Mouse (Mus musculus): ENCODE results near the gene Srp9. TPM values are rescaled to one million over a fixed set of nuclear protein-coding genes. Genes with fewer than 3 reads are reported as not detected.
"Not testable (repeated sequence)": the region's sequence is repeated elsewhere in the genome, so short reads cannot be mapped to it uniquely, and the experiment has no call there.

Gene Srp9
- polyA plus RNA-seq, 1 experiment from 2014 or later = 131 TPM

- Histone ChIP-seq H3K27me3 (ENCODE audit: insufficient read depth, low read length) (no peaks in the 10 kb centered on the region), H3K9me3 (ENCODE audit: low read length) (no peaks in the 10 kb centered on the region), H3K9ac (replicated peaks; ENCODE audit: low read length) (no peak within 1 kb of the TSS), H3K4me3 (ENCODE audit: low read length) (no peak within 1 kb of the TSS), H3K4me2 (replicated peaks; ENCODE audit: low read depth, low read length) (no peak within 1 kb of the TSS), H3K36me3 (ENCODE audit: insufficient read depth, low read length) (no peaks in the 10 kb centered on the region), H3K4me1 (ENCODE audit: insufficient read depth, low read length) (0 out of 2 replicates have a peak, but pooled peaks cover 4% of the 10 kb centered on the region), H3K27ac (ENCODE audit: low read length) (no peak within 1 kb of the TSS)
- 82% methylated on average over 7 of the region's 7 CpGs for WGBS
- ATAC-seq (ENCODE audit: low FRiP score, low TSS enrichment) = no peak
Measured at GRCm38 (mm10) chr1:182164386-182164785, 39.8 kb downstream of the Srp9 start, which contains the start of gene Vmn1r1. TSS of gene Vmn1r1 (minus strand) at chr1:182164486.

- not testable (repeated sequence) for H3K27ac ChIP-seq (ENCODE audit: low read length); H3K4me2 ChIP-seq (replicated peaks; ENCODE audit: low read depth, low read length); H3K4me1 ChIP-seq (ENCODE audit: insufficient read depth, low read length); H3K9me3 ChIP-seq (ENCODE audit: low read length); H3K9ac ChIP-seq (replicated peaks; ENCODE audit: low read length); H3K36me3 ChIP-seq (ENCODE audit: insufficient read depth, low read length); ATAC-seq (ENCODE audit: low FRiP score, low TSS enrichment); H3K27me3 ChIP-seq (ENCODE audit: insufficient read depth, low read length); H3K4me3 ChIP-seq (ENCODE audit: low read length)
- 93% methylated on average over 6 of the region's 6 CpGs for WGBS
Measured at GRCm38 (mm10) chr1:182170206-182170605, 45.7 kb downstream of the Srp9 start.

DNA sequence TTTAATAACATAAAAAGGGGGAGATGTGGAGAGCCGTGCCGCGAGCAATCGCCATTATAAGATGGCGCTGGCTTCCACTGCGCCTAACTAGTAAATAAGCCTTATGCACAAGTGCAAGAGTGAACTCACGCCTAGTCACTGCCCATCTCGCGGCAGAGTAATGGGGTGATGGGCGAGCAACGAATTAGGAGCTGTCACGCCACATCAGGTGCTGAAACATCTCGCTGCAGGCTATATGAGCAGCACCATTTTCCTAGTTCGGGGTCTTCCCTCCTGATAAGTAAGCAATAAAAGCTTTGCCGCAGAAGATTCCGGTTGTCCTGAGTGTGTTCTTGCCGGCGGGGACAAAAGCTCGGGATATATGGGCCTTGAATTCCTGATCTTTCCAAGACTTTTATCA lies 52.4 kb downstream of the Srp9 start:
- H3K9ac ChIP-seq (replicated peaks; ENCODE audit: low read length); H3K9me3 ChIP-seq (ENCODE audit: low read length); H3K27ac ChIP-seq (ENCODE audit: low read length); H3K4me1 ChIP-seq (ENCODE audit: insufficient read depth, low read length); ATAC-seq (ENCODE audit: low FRiP score, low TSS enrichment); H3K27me3 ChIP-seq (ENCODE audit: insufficient read depth, low read length); H3K4me3 ChIP-seq (ENCODE audit: low read length); H3K4me2 ChIP-seq (replicated peaks; ENCODE audit: low read depth, low read length); H3K36me3 ChIP-seq (ENCODE audit: insufficient read depth, low read length): not testable (repeated sequence)
- 92% methylated on average over 19 of the region's 19 CpGs for WGBS

DNA sequence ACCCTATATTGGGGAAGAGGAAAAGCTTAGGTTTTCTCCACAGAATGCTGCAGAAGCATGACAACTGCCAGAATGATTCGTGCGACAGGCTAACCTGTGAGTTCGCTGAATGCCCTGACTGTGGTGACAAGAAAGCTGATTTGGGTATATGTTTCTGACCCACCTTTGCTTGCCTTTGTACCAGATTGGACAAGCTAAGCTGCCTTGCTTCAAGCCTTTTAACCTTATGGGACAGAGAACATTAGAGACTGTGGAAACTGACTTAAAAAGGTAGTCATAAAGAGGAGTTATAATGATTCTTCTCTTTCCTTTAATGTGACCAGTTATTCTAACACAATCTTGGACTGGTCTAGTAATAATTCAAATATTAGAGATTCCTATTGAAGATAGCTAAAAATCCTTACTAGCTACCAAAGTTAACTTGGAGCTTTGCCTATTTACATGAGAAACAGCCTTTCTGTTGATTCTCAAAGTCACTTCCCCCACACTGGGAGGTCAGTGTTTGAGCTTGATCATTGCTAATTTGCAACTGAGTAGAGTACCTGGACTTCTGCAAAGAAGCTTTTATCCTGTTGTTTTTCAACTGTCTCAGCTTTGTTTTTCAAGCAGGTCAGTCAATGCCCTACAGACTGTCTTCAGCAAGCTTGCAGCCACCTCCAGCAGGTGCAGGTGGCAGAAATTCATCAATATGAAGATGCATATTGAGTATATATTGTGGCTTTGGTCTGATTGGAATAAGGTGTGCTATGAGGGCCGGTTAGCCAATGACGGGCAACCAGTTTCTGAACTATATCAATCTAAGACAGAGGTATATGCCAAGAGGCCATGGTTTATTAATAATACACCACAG lies 57.1 kb downstream of the Srp9 start:
- no peaks in the 10 kb centered on the region for H3K36me3 ChIP-seq (ENCODE audit: insufficient read depth, low read length)
- no peaks in the 10 kb centered on the region for H3K27me3 ChIP-seq (ENCODE audit: insufficient read depth, low read length)
- no peak for ATAC-seq (ENCODE audit: low FRiP score, low TSS enrichment)
- 66% methylated on average over 5 of the region's 5 CpGs for WGBS
- H3K9ac ChIP-seq (replicated peaks; ENCODE audit: low read length) = no peak overlapping the region
- H3K4me2 ChIP-seq (replicated peaks; ENCODE audit: low read depth, low read length) = no peak overlapping the region
- H3K4me1 ChIP-seq (ENCODE audit: insufficient read depth, low read length) = no peaks in the 10 kb centered on the region
- no peak overlapping the region for H3K4me3 ChIP-seq (ENCODE audit: low read length)
- H3K27ac ChIP-seq (ENCODE audit: low read length) = no peak overlapping the region
- H3K9me3 ChIP-seq (ENCODE audit: low read length) = no peaks in the 10 kb centered on the region

Other genes with a start within 250 kb of the Srp9 start
- gene Enah, start 104.7 kb upstream of the Srp9 start, polyA plus RNA-seq (2015; fragmentation: Nextera tagmentation; extraction: Ambion mirVana) = 10.8 and 14.8 TPM in 2 replicates
- not detected in 2 replicates for gene Vmn1r1, start 39.7 kb downstream of the Srp9 start, polyA plus RNA-seq (2015; fragmentation: Nextera tagmentation; extraction: Ambion mirVana)
- 131 and 134 TPM in 2 replicates for gene Degs1, start 158.1 kb downstream of the Srp9 start, polyA plus RNA-seq (2015; fragmentation: Nextera tagmentation; extraction: Ambion mirVana)
- 18.0 and 18.3 TPM in 2 replicates for gene Fbxo28, start 216.9 kb downstream of the Srp9 start, polyA plus RNA-seq (2015; fragmentation: Nextera tagmentation; extraction: Ambion mirVana)